Mouse (Mus musculus) ES-E14 (cell line): ENCODE measurements around the gene Pllp.

Source experiments
- CHD2 ChIP-seq: IDR thresholded peaks from 2 replicates; pipeline ENCODE4 v1.6.1; 2014; ENCODE audit warnings: mild to moderate bottlenecking, low read depth, low read length, inconsistent platforms
- MAFK ChIP-seq: IDR thresholded peaks from 2 replicates; pipeline ENCODE4 v1.6.1; 2014; ENCODE audit warnings: mild to moderate bottlenecking, low read depth, low read length, inconsistent platforms; ENCODE audit not compliant: insufficient read depth

DNA sequence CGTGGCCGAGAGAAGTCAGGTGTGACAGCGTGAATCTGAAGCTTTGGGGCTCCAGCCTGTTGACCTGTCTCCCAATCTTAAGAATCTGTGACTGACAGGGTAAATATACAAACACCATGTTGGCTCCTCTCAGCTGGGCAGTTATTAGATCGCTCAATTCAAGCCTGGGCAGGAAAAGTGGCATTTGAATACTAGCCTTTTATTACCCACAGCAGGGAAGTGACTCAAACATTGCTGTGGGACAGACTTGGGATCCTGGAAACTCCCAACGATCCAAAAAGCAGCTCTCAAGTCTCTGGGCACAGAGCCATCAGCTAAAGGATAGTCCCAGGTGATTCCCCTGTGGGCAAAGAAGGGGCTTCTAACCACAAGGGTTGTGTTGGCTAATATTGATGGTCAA is 18.5 kb upstream of the Pllp start:
- TF ChIP-seq CHD2 = no peak
- no peak for TF ChIP-seq MAFK
